Mouse (Mus musculus) lung, postnatal 25 days (tissue): Measurements from ENCODE around the gene Zmynd11.

ENCODE experiments used
- DNase-seq: peaks from one replicate; pipeline ENCODE4 v3.0.0; 2022; ENCODE audit warnings: low spot score

The Zmynd11 gene

DNA sequence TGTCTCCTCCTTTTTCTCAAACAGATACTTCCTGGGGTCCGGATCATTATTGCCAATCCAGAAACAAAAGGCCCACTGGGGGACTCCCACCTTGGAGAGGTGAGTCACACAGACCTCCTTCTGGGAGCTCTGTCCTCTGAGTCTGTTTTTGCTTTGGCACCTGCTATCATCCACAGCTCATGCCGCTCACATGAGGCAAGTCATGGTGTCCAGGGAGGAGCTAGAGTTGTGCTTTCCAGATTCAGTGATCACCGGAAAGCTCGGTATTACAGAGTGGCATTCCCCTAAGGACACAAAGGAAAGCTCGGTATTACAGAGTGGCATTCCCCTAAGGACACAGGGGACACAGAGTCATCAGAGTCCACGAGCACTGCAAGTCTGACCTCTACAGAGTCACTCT lies 108.5 kb downstream of the Zmynd11 start:
- DNase-seq, result no peak

- DNase-seq, result no peak
Measured at GRCm38 (mm10) chr13:9653018-9653417, 112.1 kb downstream of the Zmynd11 start.

DNA sequence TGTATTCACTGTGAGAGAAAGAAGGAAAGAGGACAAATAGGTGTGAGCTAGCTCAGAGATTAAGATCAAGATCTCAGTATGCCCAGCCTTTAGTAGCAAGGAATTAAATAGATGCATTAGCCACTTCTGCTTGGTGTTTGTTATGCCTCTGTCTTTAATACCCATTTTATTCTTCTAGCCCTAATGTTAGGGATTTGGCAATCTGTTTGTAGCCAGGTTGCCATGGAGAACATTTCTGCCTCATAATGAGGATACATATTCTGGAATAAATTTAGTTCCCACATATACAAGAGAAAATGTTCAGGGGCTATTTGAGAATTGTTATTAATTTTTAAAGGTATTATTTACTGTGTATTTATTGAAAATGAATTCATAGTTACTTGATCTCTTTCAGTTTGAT lies 114.5 kb downstream of the Zmynd11 start:
- no peak for DNase-seq

DNA sequence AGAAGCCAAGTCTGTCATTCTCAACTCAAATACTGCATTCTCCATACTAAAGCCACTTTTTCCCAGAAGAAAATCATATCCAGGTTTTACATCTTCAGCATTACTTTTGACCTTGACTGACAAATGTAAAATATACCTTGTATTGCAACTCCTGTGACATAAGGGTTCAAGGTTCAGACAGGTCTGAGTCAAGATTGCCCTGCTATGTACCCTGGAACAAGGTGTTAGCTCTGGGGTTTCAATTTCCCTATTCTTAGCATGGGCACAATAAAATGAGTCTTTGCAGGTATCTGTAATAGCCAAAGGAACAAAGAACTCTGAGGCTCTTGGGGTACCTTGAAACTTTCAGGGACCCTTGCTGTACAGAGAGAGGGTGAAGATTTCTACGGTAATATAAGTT lies 115.2 kb downstream of the Zmynd11 start:
- DNase-seq, result no peak

DNA sequence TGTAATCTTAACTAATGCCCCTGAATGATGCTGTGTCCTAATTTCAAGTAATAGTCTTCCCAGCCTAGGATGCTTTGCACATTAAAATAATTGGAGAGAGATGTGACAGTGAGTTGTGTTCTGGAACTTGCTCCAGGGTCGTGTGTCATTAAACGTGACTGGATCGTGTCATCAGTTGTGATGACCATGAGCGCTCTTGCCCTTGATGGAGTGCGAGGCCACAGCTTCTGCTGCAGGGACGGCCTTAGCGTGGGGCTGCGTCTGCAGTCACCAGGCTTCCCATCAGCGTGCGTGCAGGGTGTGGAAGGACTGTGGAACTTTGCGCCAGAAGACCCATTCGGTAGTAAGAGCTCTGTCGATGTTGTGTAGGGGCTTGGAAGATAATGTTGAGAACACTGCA lies 116.4 kb downstream of the Zmynd11 start:
- no peak for DNase-seq

- no peak for DNase-seq
Measured at GRCm38 (mm10) chr13:9637949-9638348, 127.2 kb downstream of the Zmynd11 start.

DNA sequence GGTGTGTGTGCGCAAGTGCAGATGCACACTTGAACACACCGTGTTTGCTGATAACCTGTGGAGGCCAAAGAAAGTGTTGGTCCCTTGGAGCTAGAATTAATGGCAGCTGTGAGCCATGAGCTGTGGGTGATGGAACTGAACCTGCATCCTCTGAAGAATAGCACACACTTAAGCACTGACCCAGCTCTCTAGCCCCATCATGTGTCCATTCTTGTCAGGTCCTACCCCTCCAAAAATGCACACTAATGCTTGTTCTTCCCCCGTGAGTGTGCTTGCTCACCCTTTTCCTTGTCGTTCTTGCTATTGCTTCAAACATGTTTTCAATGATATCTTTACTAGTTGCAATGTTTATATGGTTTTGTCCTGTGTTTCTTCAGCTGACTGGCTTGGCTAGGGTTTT lies 128.6 kb downstream of the Zmynd11 start:
- DNase-seq, result peak; percentile 14

- no peak for DNase-seq
Measured at GRCm38 (mm10) chr13:9635951-9636350, 129.2 kb downstream of the Zmynd11 start.
